Mouse (Mus musculus): ENCODE data around the gene Top2a.
"Not testable (repeated sequence)": the region's sequence is repeated elsewhere in the genome, so short reads cannot be mapped to it uniquely, and the experiment has no call there.

Gene Top2a

GRCm38 (mm10) chr11:99040346-99040974 lies 16.5 kb upstream of the Top2a start:
- peak; percentile 65 for DNase-seq

- peak; percentile 91 for DNase-seq
Observed at GRCm38 (mm10) chr11:99039782-99040181, 15.8 kb upstream of the Top2a start.

DNA sequence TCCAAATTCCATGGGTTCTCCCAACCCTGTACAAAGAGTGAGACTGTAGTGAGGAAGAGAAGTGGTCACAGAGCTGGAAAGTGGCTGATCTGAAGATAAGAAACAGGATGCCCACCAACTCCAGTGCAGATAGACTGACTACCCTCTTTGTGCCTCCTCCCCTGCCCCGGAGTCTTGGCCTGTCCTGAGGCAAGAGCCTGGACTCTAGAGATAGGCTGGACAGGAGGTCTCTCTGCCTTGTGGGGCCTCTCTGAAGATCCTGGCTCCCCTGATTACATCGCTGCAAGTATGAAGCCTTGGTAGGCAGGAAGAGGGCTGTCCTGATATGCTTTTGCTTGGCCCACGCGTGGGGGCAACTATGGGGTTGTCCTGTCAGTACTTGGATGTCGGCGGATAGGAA lies 12.3 kb upstream of the Top2a start:
- DNase-seq: no peak

DNA sequence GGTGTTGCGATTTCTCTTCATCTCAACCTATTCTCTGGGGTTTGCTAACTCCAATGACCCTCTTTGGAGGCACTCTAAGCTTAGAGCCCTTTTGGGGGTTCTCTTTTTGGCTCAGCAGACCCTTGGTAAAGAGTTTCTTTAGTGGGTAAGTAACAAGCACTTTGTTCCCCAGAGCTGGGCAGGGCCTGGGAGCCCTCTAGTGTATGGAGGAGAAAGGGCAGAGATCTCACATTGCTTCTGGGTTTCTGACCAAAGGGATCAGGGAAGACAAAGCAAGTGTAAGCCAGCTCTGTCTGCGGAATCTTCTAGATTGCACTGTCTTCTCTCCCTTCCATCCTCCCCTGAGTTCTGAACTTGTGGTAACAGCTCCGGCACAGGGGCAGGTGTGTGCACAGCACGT lies 11.4 kb upstream of the Top2a start:
- no peak for DNase-seq

DNA sequence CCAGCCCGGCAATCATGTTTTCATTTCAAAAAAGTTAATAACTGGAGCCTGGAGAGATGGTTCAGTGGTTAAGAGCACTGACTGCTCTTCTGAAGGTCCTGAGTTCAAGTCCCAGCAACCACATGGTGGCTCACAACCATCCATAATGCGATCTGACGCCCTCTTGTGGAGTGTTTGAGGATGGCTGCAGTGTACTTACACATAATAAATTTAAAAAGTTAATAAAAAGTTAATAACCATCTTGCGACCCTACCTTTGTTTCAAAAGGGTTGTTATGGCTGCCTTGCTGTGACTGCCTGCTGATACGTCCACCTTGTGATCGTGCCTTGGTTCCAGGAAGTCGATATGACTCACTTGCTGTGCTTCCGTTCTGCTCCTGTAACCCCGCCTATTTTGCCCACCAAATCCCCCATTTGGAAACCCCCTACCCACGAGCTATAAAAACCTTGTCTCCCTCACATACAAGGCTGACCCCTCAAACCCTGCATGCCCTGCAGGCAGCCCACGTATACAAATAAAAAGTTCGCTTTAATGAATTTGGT lies 3.0 kb upstream of the Top2a start:
- DNase-seq: no peak

- no peak for DNase-seq
Observed at GRCm38 (mm10) chr11:99025878-99026277, 1.9 kb upstream of the Top2a start.

GRCm38 (mm10) chr11:99024468-99025134 lies 612 bp upstream of the Top2a start:
- DNase-seq: no peak

GRCm38 (mm10) chr11:99023094-99023493 lies 895 bp downstream of the Top2a start:
- no peak for DNase-seq

DNA sequence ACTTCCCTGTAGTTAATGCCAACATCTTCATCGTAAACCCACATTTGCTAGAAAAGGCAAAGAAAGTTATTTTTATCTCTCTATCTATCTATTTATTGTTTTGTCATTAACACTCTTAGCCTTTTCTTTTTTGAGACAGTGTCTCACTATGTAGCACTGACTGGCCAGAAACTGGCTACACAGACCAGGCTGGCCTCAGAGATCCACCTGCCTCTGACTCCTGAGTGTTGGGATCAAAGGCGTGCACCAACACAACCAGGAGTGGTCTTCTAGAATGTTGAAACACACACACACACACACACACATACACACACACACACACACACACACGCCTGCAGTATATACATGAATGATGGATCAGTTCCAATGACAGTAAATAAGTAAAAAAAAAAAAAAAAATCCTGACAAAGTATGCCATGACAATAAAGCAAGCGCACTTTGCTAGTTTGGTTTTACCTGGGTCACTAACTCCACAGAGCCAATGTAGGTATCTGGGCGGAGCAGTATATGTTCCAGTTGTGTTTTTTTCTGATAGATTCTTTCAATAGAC lies 1.5 kb downstream of the Top2a start:
- DNase-seq: no peak

- DNase-seq: no peak
Observed at GRCm38 (mm10) chr11:99019844-99020243, 4.1 kb downstream of the Top2a start.

- no peak for DNase-seq
Observed at GRCm38 (mm10) chr11:99013856-99014255, 10.1 kb downstream of the Top2a start.

- no peak for DNase-seq
Observed at GRCm38 (mm10) chr11:99010706-99011105, 13.3 kb downstream of the Top2a start.

DNA sequence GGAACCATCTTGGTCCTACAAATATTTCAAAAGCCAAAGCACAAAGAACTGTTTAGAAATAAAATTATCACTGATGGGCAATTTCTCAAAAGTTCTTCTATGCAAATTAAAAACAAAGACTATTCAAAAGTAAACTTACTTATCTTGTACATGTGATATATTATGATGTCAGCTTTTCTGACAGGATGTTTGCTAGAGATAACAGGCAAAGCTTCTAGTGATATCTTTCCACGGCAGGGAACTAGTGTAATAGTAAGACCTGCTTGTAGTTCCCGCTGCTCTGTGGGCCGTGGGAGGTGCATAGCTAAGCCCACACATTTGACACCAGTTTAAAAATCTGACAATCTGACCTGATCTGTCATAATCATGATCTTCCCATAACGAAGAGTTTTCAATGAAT lies 13.9 kb downstream of the Top2a start:
- no peak for DNase-seq

GRCm38 (mm10) chr11:99006788-99007187 lies 17.2 kb downstream of the Top2a start:
- no peak for DNase-seq

GRCm38 (mm10) chr11:98999243-98999642 lies 24.7 kb downstream of the Top2a start:
- DNase-seq: no peak

GRCm38 (mm10) chr11:98998776-98999175 lies 25.2 kb downstream of the Top2a start:
- DNase-seq: no peak

DNA sequence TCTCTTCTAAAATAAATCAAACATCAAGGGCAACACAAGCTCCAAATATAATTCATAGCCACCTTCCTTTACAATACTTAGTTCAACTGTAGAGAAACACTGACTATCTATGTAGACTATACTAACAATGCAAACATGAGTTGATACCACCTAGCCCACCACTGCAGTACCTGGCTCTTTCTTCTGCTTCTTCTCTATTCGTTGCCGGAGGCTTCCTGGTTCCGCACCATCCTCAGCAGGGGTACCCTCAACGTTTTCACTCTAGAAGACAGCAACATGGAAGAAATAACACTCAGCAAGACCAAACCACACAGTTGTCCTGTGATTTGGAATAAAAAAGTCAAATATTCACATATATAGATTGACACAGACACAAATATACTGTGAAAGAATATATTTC lies 26.3 kb downstream of the Top2a start:
- DNase-seq: no peak

- no peak for DNase-seq
Observed at GRCm38 (mm10) chr11:98995987-98996386, 28.0 kb downstream of the Top2a start.

DNA sequence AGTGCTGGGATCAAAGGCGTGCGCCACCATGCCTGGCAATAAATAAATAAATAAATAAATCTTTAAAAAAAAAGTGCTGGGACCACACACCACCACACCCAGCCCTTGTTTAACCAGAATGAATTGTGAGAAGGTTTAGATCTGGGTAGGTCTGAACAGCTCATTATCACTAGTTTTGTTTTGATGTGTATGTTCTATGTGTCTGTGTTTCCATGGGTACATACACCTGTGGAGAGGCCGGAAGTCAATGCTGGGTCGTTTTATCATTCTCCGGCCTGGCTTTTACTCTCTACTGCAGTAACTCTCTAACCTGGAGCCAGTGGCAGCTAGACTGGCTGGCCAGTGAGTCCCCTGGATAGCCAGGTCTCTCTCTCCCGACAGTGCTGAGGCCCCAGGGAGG lies 33.1 kb downstream of the Top2a start:
- no peak for DNase-seq

DNA sequence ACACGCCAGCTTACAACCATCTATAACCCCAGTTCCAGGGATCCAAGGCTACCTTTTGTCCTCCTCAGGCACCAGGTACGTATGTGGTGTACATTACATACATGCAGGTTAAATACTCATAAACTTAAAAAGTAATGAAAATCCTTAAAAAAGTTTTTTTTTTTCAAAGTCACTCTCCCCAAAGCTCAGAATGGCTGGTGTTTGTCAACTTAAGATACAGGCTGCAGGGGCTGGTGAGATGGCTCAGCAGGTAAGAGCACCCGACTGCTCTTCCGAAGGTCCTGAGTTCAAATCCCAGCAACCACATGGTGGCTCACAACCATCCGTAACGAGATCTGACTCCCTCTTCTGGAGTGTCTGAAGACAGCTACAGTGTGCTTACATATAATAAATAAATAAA lies 35.7 kb downstream of the Top2a start:
- not testable (repeated sequence) for DNase-seq

- DNase-seq: no peak
Observed at GRCm38 (mm10) chr11:98985542-98985941, 38.4 kb downstream of the Top2a start.

DNA sequence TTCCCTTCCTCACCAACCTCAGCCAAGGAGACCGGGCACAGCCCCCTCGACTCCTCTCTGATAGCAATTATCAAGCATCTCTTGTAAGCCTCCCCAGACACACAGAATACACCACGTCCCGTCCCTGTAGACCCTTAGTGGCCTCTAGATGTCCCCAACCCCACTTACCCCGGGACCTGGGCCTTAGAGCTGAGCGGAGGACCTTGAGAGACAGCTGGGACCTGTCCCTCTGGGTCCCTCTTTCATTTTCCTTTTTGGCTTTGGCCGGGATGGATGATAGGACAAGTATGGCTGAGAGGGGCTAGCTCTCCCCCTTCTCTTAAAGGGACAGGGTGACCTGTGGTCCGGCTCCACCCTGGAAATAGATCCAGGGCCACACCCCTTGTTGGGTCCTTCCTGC lies 40.4 kb downstream of the Top2a start:
- peak; percentile 29 for DNase-seq

- DNase-seq: no peak
Observed at GRCm38 (mm10) chr11:98982773-98983133, 41.2 kb downstream of the Top2a start, which contains the start of gene Gjd3. Gjd3 (minus strand) TSS chr11:98983016.
